Mouse (Mus musculus) midbrain, embryonic 15.5 days (tissue): ENCODE measurements around the gene Nek5. TPM values are rescaled to one million over a fixed set of nuclear protein-coding genes. Genes with fewer than 3 reads are reported as not detected.

Source experiments
- ATAC-seq: fragments of 200-750 bp; cut with Nextera tagmentation; replicated peaks from 2 replicates; pipeline ENCODE4 v1.8.0; 2017; ENCODE audit warnings: moderate TSS enrichment
- H3K27ac ChIP-seq: fragments of 300-500 bp; sonication (generic); 2 replicates; pipeline ENCODE4 v1.5.1; 2015; ENCODE audit warnings: mild to moderate bottlenecking, inconsistent platforms
- H3K27me3 ChIP-seq: fragments of 300-500 bp; sonication (generic); replicated peaks from 2 replicates; pipeline ENCODE4 v1.6.1; 2015; ENCODE audit warnings: inconsistent platforms
- H3K36me3 ChIP-seq: fragments of 300-500 bp; sonication (generic); replicated peaks from 2 replicates; pipeline ENCODE4 v1.6.1; 2015; ENCODE audit warnings: inconsistent platforms
- H3K4me1 ChIP-seq: fragments of 300-500 bp; sonication (generic); 2 replicates; pipeline ENCODE4 v1.6.1; 2015; ENCODE audit warnings: inconsistent platforms
- H3K4me2 ChIP-seq: fragments of 300-500 bp; sonication (generic); 2 replicates; pipeline ENCODE4 v1.6.1; 2015; ENCODE audit warnings: inconsistent platforms, mild to moderate bottlenecking, moderate library complexity
- H3K4me3 ChIP-seq: fragments of 300-500 bp; sonication (generic); 2 replicates; pipeline ENCODE4 v1.5.1; 2015; ENCODE audit warnings: mild to moderate bottlenecking, inconsistent platforms
- H3K9ac ChIP-seq: fragments of 300-500 bp; sonication (generic); 2 replicates; pipeline ENCODE4 v1.6.1; 2015; ENCODE audit warnings: mild to moderate bottlenecking, inconsistent platforms
- H3K9me3 ChIP-seq: fragments of 300-500 bp; sonication (generic); 2 replicates; pipeline ENCODE4 v1.6.1; 2016; ENCODE audit warnings: inconsistent platforms
- WGBS: fragments of 180-500 bp; shearing (Covaris S2); methylation state at CpG from one replicate; pipeline ENCODE4 v1.1.7; 2015; ENCODE audit warnings: mixed read lengths; 5-methylcytosine and 5-hydroxymethylcytosine counted together
- polyA plus RNA-seq: library from polyadenylated mRNA; unstranded; fragments of >200 nt; fragmentation: Nextera tagmentation; extraction: Ambion mirVana; gene quantifications from 2 replicates; pipeline ENCODE4 v1.2.1, GENCODE M21; 2015

Nek5 gene
- polyA plus RNA-seq, 1 experiment from 2014 or later, result 1.1 TPM

GRCm38 (mm10) chr8:22060446-22060889 is 64.4 kb downstream of the Nek5 start, which contains the start of gene Alg11:
Alg11 (plus strand) TSS chr8:22060721.
- under 1% methylated on average over 33 of the region's 36 CpGs for WGBS
- Histone ChIP-seq H3K4me2 (peak within 1 kb of the TSS; percentile 84), H3K4me1 (peaks cover 13% of the 10 kb centered on the region), H3K9me3 (no peaks in the 10 kb centered on the region), H3K27ac (peak within 1 kb of the TSS; percentile 27), H3K9ac (peak within 1 kb of the TSS; percentile 58), H3K4me3 (peak within 1 kb of the TSS; percentile 70), H3K36me3 (peaks cover 10% of the 10 kb centered on the region), H3K27me3 (no peaks in the 10 kb centered on the region; the same call in 1 of the 2 replicates)
- ATAC-seq, result peak; percentile 100

- peak within 1 kb of the TSS; percentile 27 for H3K27ac ChIP-seq
- under 1% methylated on average over 45 of the region's 46 CpGs for WGBS
These were observed 64.9 kb downstream of the Nek5 start, which contains the start of gene Atp7b for GRCm38 (mm10) chr8:22059821-22060445. Atp7b (minus strand) TSS chr8:22060305.

GRCm38 (mm10) chr8:22059153-22059738 is 65.6 kb downstream of the Nek5 start:
- peak overlapping the region; percentile 84 for H3K4me2 ChIP-seq
- no peaks in the 10 kb centered on the region for H3K36me3 ChIP-seq
- no peaks in the 10 kb centered on the region for H3K9me3 ChIP-seq
- peak overlapping the region; percentile 58; the same call in 1 of the 2 replicates for H3K9ac ChIP-seq
- no peaks in the 10 kb centered on the region; the same call in 1 of the 2 replicates for H3K27me3 ChIP-seq
- 35% methylated on average over 11 of the region's 11 CpGs for WGBS
- H3K4me1 ChIP-seq, result peaks cover 13% of the 10 kb centered on the region
- H3K27ac ChIP-seq, result no peak overlapping the region
- peak overlapping the region; percentile 70 for H3K4me3 ChIP-seq
- no peak for ATAC-seq

More at GRCm38 (mm10) chr8:22059821-22060445, 64.9 kb downstream of the Nek5 start, which contains the start of gene Atp7b:
- Histone ChIP-seq H3K9me3 (no peaks in the 10 kb centered on the region), H3K4me1 (peaks cover 13% of the 10 kb centered on the region), H3K36me3 (peaks cover 5% of the 10 kb centered on the region), H3K4me3 (peak within 1 kb of the TSS; percentile 70), H3K27me3 (no peaks in the 10 kb centered on the region; the same call in 1 of the 2 replicates), H3K4me2 (peak within 1 kb of the TSS; percentile 84), H3K9ac (peak within 1 kb of the TSS; percentile 58)
- ATAC-seq, result peak; percentile 94

- 82% methylated on average over 9 of the region's 9 CpGs for WGBS
- Histone ChIP-seq H3K4me1 (peaks cover 13% of the 10 kb centered on the region), H3K36me3 (no peaks in the 10 kb centered on the region), H3K9ac (no peak overlapping the region), H3K4me3 (no peak overlapping the region), H3K9me3 (no peaks in the 10 kb centered on the region), H3K27me3 (no peaks in the 10 kb centered on the region; the same call in 1 of the 2 replicates), H3K27ac (no peak overlapping the region), H3K4me2 (no peak overlapping the region)
- no peak for ATAC-seq
These were observed 66.5 kb downstream of the Nek5 start for GRCm38 (mm10) chr8:22058368-22058767.

- Histone ChIP-seq H3K9ac (no peak overlapping the region), H3K4me2 (no peak overlapping the region), H3K36me3 (no peaks in the 10 kb centered on the region), H3K9me3 (no peaks in the 10 kb centered on the region), H3K27ac (no peak overlapping the region), H3K27me3 (no peaks in the 10 kb centered on the region; the same call in 1 of the 2 replicates), H3K4me1 (peaks cover 10% of the 10 kb centered on the region), H3K4me3 (no peak overlapping the region)
- WGBS, result 79% methylated on average over 3 of the region's 3 CpGs
- ATAC-seq, result no peak
These were observed 68.0 kb downstream of the Nek5 start for GRCm38 (mm10) chr8:22056850-22057249.

- Histone ChIP-seq H3K27ac (no peak overlapping the region), H3K4me1 (0 out of 2 replicates have a peak, but pooled peaks cover 3% of the 10 kb centered on the region), H3K9me3 (no peaks in the 10 kb centered on the region), H3K4me3 (no peak overlapping the region), H3K4me2 (no peak overlapping the region), H3K36me3 (no peaks in the 10 kb centered on the region), H3K9ac (no peak overlapping the region), H3K27me3 (no peaks in the 10 kb centered on the region; the same call in 1 of the 2 replicates)
- WGBS, result 95% methylated on average over 2 of the region's 2 CpGs
- no peak for ATAC-seq
These were observed 69.4 kb downstream of the Nek5 start for GRCm38 (mm10) chr8:22055492-22055877.

GRCm38 (mm10) chr8:22054674-22055491 is 70.0 kb downstream of the Nek5 start:
- 87% methylated on average over 12 of the region's 12 CpGs for WGBS
- no peaks in the 10 kb centered on the region for H3K36me3 ChIP-seq
- no peak for ATAC-seq

GRCm38 (mm10) chr8:22047699-22048464 is 77.0 kb downstream of the Nek5 start:
- no peak overlapping the region for H3K4me2 ChIP-seq
- WGBS, result 84% methylated on average over 2 of the region's 2 CpGs
- no peak overlapping the region for H3K27ac ChIP-seq
- H3K4me1 ChIP-seq, result no peaks in the 10 kb centered on the region
- H3K9me3 ChIP-seq, result no peaks in the 10 kb centered on the region
- H3K9ac ChIP-seq, result no peak overlapping the region
- ATAC-seq, result no peak
- H3K27me3 ChIP-seq, result no peaks in the 10 kb centered on the region
- no peak overlapping the region for H3K4me3 ChIP-seq
- no peaks in the 10 kb centered on the region for H3K36me3 ChIP-seq

More at GRCm38 (mm10) chr8:22054674-22055491, 70.0 kb downstream of the Nek5 start:
- H3K4me2 ChIP-seq, result no peak overlapping the region
- H3K4me1 ChIP-seq, result 0 out of 2 replicates have a peak, but pooled peaks cover 3% of the 10 kb centered on the region
- no peaks in the 10 kb centered on the region for H3K9me3 ChIP-seq
- H3K9ac ChIP-seq, result no peak overlapping the region
- H3K27ac ChIP-seq, result no peak overlapping the region
- H3K27me3 ChIP-seq, result no peaks in the 10 kb centered on the region; the same call in 1 of the 2 replicates
- H3K4me3 ChIP-seq, result no peak overlapping the region

GRCm38 (mm10) chr8:22043706-22044105 is 81.1 kb downstream of the Nek5 start:
- WGBS, result 68% methylated on average over 12 of the region's 12 CpGs
- H3K36me3 ChIP-seq, result no peaks in the 10 kb centered on the region
- no peak overlapping the region for H3K4me3 ChIP-seq
- ATAC-seq, result no peak
- no peaks in the 10 kb centered on the region for H3K9me3 ChIP-seq
- H3K4me2 ChIP-seq, result no peak overlapping the region
- H3K4me1 ChIP-seq, result peaks cover 11% of the 10 kb centered on the region
- no peak overlapping the region for H3K9ac ChIP-seq
- no peak overlapping the region for H3K27ac ChIP-seq
- no peaks in the 10 kb centered on the region for H3K27me3 ChIP-seq

- no peak overlapping the region for H3K9ac ChIP-seq
- no peak overlapping the region for H3K4me3 ChIP-seq
- WGBS, result 90% methylated on average over 3 of the region's 3 CpGs
- H3K27me3 ChIP-seq, result no peaks in the 10 kb centered on the region
- H3K4me1 ChIP-seq, result peaks cover 11% of the 10 kb centered on the region
- H3K27ac ChIP-seq, result no peak overlapping the region
- H3K9me3 ChIP-seq, result no peaks in the 10 kb centered on the region
- no peaks in the 10 kb centered on the region for H3K36me3 ChIP-seq
- ATAC-seq, result no peak
- no peak overlapping the region for H3K4me2 ChIP-seq
These were observed 82.3 kb downstream of the Nek5 start for GRCm38 (mm10) chr8:22042515-22042914.

GRCm38 (mm10) chr8:22040153-22040509 is 84.7 kb downstream of the Nek5 start:
- Histone ChIP-seq H3K9ac (no peak overlapping the region), H3K27ac (no peak overlapping the region), H3K4me2 (0 out of 2 replicates have a peak overlapping the region, but pooled peaks have one; percentile 33), H3K9me3 (no peaks in the 10 kb centered on the region), H3K36me3 (no peaks in the 10 kb centered on the region), H3K4me3 (no peak overlapping the region), H3K4me1 (peaks cover 11% of the 10 kb centered on the region), H3K27me3 (no peaks in the 10 kb centered on the region)
- ATAC-seq, result peak; percentile 37
- WGBS, result 27% methylated on average over 6 of the region's 6 CpGs
